Mouse (Mus musculus): ENCODE measurements around the gene Cklf. TPM values are rescaled to one million over a fixed set of nuclear protein-coding genes. Genes with fewer than 3 reads are reported as not detected.

The Cklf gene
- total RNA-seq (2015): 120 and 138 TPM in 2 replicates
- total RNA-seq (2017): 35.9 and 46.7 TPM in 2 replicates

DNA sequence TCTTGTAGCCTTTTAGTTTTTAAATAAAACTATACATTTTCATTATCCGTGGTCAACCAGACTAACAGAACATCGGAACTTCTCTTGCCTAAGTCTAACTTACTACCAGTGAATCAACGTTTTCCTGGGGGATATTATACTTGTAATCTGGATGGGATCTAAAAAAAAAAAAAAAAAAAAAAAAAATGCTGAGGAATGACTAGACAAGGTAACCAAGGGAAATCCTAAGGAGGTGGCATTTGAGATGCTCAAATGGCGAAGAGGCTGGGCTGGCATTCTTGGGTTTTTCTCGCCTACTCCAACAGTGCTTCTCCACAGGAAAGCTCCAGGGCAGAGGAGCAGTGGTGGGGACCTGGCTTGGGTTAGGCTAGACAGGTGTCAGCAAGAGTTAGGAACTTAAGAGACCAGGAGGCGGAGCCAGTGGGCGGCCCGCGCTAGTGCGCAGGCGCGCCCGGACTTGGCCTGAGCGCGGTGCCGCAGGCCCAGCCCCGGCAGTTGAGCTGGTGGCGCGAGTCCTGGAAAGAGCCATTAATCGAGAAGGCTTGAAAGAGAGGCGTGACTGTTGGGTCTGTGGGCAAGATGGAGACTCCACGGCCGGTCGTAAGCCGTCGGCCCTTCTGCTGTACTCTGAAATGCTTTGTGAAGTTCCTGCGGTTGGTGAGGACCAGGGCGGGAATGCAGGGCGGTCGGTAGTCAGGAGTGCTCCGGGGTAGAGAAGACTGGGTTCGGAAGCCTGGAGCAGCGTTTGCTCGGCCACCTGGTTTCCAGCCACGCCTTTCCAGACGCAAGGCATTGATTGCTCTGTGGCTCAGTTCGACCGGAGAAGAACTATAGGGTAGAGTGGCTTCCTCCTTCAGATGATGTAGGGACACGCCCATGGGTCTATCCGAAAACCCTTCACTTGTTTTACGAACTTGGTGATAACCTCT is at the start of gene Cklf:
Cklf (plus strand) TSS at position 423 of the 929 bp plus-strand sequence.
- peak; percentile 44 for ATAC-seq (ENCODE audit: poor library complexity, severe bottlenecking)

GRCm38 (mm10) chr8:104201622-104202021 is 49.0 kb upstream of the Cklf start:
- ATAC-seq (ENCODE audit: poor library complexity, severe bottlenecking): no peak

GRCm38 (mm10) chr8:104202320-104202719 is 48.3 kb upstream of the Cklf start:
- ATAC-seq (ENCODE audit: poor library complexity, severe bottlenecking): no peak

DNA sequence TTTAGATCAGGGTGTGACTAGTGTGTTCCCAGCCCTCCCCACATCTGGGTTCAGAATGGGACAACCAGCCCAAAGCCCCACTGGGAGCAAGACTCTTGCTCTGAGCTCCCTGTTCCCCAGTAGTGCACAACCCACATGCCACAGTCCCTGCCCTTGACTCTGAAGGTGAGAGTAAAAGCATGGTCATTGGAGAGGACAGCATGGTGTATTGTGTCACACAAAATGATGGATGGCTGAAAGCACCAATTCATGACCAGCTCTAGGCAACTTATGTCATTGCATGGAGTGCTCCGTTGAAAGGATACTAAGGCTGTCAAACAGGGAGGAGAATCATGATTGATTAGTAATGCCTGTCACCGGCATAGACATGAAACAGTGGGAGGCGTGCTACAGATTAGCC is 45.4 kb upstream of the Cklf start:
- ATAC-seq (ENCODE audit: poor library complexity, severe bottlenecking): no peak

GRCm38 (mm10) chr8:104217601-104218000 is 33.1 kb upstream of the Cklf start:
- ATAC-seq (ENCODE audit: poor library complexity, severe bottlenecking): no peak

GRCm38 (mm10) chr8:104219079-104219478 is 31.6 kb upstream of the Cklf start:
- peak; percentile 85 for ATAC-seq (ENCODE audit: poor library complexity, severe bottlenecking)

GRCm38 (mm10) chr8:104219806-104220205 is 30.9 kb upstream of the Cklf start:
- peak; percentile 82 for ATAC-seq (ENCODE audit: poor library complexity, severe bottlenecking)

DNA sequence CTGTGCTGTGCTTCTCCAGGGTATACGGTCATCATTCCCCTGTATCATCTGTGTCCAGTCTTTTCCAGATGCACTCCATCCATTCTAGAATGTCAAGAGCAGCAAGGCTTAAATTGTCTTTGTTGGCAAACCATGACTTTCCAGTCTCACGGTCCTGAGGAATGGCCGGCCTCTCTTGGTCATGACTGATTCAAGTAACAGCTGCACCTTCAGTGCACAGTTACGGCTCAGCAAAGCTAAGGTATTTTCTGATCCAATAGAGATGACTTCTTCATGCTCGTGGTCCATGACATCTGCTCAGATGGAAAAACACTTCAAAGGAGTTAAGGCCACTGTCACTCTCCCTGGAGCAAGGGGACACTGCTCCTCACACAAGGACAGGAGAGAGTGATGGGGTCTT is 23.6 kb upstream of the Cklf start:
- ATAC-seq (ENCODE audit: poor library complexity, severe bottlenecking): no peak

GRCm38 (mm10) chr8:104230377-104230776 is 20.3 kb upstream of the Cklf start:
- ATAC-seq (ENCODE audit: poor library complexity, severe bottlenecking): no peak

- ATAC-seq (ENCODE audit: poor library complexity, severe bottlenecking): no peak
These were observed 18.6 kb upstream of the Cklf start for GRCm38 (mm10) chr8:104232039-104232438.

DNA sequence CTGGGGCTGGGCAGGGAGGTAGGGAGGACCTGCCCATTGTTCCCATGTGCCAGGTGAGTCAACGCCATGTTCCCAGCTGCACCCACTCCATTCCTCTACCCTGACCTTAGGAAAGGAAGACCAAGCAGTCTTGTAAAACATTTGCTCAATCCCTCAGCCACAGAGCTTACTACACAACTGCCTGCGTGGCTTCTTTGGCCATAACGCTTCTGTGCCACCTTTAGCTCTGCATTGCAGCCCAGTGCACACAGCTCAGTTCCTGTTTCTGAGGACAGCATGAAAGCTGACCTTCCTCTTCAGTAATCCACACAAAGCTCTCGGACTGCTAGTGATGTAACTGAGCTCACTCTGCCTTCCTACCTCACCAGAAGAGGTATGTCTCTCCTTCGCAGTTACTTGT is 17.7 kb upstream of the Cklf start:
- ATAC-seq (ENCODE audit: poor library complexity, severe bottlenecking): peak; percentile 93

- ATAC-seq (ENCODE audit: poor library complexity, severe bottlenecking): no peak
These were observed 16.1 kb upstream of the Cklf start for GRCm38 (mm10) chr8:104234573-104234972.

DNA sequence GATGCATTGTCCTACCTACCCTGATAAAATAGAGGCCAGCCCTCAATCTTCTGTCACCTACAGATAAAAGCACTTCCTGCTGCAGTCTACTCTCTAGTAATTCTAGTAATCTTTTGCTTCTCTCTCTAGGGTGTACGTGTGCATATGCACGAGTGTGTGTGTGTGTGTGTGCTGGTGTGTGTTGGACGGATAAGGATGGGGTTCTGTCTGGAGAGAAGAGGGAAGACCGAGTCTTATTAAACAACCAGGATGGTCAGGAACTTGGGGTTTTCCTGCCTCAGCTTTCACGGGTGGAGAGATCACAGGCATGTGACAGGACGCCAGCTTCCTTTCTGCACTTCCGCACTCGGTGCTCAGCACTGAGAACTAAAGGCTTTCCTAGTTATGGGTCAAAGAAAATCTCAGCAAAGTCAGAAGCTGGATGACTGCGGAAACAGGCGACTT is 11.2 kb upstream of the Cklf start:
- ATAC-seq (ENCODE audit: poor library complexity, severe bottlenecking): peak; percentile 86

GRCm38 (mm10) chr8:104242038-104242644 is 8.5 kb upstream of the Cklf start:
- ATAC-seq (ENCODE audit: poor library complexity, severe bottlenecking): no peak

DNA sequence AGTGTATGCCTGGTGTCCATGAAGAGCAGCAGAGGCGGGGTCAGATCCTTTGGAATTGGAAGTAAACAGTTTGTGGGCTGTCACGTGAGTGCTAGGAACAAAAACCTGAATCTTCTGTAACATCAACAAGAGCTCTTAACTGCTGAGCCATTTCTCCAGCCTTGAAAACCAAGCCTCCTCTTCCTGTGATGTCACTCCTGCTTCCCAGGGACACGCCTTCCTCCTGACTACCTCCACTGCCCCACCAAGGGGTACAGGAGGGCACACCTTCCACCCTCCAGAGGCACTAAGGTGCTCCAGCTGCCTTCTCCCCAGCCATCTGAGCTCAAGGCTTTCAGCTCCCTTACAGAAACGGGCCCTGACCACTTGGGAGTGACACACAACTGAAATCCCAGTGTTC is 4.0 kb upstream of the Cklf start:
- peak; percentile 17 for ATAC-seq (ENCODE audit: poor library complexity, severe bottlenecking)

DNA sequence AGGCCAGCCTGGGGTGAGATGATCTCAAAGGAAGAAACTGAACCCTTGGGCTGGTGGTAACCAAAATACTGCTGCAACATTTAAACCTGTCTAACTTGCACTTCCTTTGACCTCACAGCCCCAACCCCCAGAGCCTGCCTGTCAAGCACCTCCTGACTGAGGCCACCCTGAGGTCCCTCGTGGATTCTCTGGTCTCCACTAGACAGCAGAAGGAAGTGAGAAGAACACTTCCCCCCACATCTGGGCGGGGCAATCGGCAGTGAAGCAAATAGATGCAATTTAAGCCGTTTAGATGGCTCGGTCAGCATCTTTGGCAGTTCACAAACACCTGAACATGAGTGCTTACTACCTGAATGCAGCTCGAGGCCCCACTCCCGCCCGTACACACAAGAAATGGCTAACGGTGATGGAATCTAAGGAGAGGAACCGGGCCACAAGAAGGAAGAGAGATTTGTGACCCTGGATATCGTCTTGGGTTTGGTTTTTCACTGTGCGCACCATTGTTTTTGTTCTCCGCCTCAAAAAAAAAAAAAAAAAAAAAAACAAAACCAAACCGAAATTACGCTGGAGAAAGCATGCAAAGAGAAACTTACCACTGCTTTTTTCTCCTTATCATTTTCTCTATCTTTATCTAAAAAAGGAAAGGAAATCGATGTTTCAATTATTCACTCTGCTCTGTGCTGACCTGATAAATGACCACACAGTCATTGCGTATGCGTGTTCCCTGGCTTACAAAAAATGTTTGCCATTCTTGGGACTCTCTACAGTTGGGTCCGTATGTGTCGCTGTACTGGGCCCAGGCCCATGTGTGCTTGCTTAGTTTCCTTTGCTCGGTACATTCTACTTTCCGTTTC is 3.4 kb upstream of the Cklf start:
- ATAC-seq (ENCODE audit: poor library complexity, severe bottlenecking): peak; percentile 61

DNA sequence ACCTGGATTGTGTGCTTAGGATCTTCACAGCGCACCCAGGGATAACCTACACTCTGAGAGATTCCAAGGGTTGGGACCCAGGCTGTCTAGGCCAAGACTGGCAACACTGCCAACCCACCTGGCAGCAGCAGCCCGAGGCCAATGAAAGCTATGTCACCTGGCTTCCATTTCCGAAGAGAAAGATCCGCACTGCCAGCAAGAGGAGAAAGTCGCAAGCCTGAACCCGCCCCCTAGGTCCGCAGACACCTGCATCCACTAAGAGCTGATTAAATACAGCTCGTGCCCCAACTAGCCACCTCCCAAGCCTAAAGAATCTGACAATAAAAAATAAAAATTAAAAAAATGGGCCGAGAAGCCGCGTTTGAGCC is 2.8 kb upstream of the Cklf start:
- ATAC-seq (ENCODE audit: poor library complexity, severe bottlenecking): no peak

DNA sequence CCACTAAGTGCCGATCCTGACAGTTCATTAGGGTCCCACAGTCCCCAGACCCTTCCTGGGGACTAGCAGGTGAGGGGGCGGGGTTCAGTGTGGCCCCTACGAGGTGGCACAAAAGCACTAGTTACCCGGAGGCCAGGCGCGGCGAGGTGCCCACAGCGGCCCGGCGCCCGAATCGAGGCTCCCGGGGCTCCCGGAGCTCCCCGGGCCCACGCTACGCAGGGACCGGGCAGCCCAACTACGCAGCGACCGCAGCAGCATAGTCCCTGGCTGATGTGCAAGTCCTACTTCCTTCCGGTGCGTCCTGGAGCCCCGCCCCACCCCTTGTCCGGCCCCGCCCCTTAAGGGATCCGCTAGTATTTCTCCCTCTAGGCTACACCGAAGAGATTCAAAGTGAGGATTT is 2.4 kb upstream of the Cklf start, which contains the start of gene Tk2:
Tk2 (minus strand) TSS at position 283 of the 400 bp plus-strand sequence.
- peak; percentile 60 for ATAC-seq (ENCODE audit: poor library complexity, severe bottlenecking)

DNA sequence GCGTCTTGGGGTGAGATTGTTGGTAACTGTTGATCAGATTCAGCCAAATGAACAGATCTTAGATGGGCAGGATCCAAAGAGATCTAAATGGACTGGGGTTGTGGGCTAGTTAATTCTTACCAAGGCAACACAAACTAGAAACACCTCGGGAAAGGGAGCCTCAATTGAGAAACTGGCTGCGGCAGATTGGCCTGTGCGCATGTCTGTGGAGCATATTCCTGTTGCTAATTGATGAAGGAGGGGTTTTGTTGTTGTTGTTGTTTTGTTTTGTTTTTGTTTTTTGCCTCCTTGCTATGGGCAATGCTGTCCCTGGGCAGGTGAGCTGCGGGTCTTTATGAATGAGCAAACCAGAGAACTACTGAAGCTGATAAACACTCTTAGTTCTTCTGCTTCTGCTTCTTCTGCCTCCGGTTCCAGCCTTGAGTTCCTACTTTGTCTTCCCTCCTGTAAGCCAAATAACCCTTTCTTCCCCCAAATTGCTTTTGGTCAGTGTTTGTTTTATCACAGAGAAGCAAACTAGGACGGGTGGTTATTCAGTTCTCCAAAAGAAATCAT is 1.1 kb upstream of the Cklf start:
- no peak for ATAC-seq (ENCODE audit: poor library complexity, severe bottlenecking)

DNA sequence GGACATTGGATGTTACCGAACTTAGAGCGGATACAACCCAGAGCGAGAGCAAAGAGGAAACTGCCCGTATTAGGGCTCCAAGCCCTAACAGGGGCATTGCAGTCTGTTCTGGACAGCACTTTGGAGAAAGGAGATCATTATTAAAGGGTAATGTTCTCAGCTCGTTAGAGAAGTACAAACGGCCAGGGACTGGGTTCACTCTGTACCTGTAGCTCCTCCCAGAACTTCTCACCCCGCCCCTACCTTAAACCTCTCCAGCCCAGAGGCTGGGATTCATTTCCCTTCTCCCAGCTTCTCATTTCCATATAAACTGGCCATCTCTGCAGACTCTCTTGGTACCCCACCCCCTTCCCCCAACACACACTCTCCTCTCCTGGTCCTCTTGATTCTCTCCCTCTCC is 800 bp downstream of the Cklf start:
- ATAC-seq (ENCODE audit: poor library complexity, severe bottlenecking): peak; percentile 3; the same call in 1 of the 2 replicates

DNA sequence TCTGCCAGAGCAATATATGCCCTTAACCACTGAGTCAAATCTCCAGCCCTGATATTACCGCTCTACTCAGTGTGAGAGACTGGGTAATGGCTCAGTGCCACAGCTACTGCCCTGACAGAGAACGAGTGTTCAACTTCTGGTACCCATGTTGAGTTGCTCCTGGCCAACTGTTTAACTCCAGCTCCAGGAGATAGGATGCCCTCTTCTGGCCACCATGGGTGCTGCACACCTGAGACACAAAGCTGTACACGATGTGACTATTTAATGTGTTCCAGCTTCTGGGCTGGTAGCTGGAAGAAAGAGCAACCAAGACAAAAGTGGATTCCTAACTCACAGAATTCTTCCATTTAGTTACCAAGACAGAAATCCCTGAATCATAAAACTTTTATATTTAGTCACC is 2.4 kb downstream of the Cklf start:
- ATAC-seq (ENCODE audit: poor library complexity, severe bottlenecking): peak; percentile 40
